Mouse (Mus musculus): Measurements from ENCODE around the gene Exosc8.

GRCm38 (mm10) chr3:54732371-54732770 lies 2.8 kb downstream of the Exosc8 start:
- TF ChIP-seq CTCF (IDR thresholded peaks at IDR 0.05; ENCODE audit: borderline replicate concordance, extremely low read depth, insufficient read depth, insufficient read length) (no peak), POLR2A (IDR thresholded peaks at IDR 0.05; ENCODE audit: borderline replicate concordance, extremely low read depth, insufficient read depth, insufficient read length, poor library complexity, severe bottlenecking) (no peak)

Data from brain, embryonic 14.5 days (tissue).